Mouse (Mus musculus): ENCODE measurements around the gene Yy1. TPM values are rescaled to one million over a fixed set of nuclear protein-coding genes. Genes with fewer than 3 reads are reported as not detected.

Yy1 gene
- polyA plus RNA-seq, 3 experiments from 2014 or later: 16.4 to 18.6 (median 17.1) TPM

DNA sequence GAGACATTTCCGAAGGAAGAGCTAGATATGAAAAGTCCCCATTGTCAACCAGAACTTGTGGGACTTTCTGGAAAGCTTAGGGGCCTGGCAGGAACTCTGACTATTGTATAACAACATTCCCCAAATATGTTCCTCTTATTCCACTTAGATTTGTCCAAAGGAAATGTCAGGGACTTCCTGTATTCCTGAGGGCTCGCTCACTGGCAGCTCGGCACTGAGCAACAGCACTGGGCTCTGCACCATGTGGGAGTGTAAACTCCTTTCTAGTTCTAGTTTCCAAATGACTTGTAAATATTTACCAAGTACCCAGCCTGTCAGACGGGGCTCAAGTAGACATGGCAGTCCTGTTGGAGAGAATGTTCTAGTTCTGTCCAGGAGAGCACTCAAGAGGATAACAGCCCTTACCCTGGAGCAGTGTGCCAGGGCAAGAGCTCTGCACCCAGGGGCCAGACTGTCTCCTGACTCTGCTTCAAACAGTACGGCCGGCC, 72.3 kb downstream of the Yy1 start:
- ATAC-seq: no peak

DNA sequence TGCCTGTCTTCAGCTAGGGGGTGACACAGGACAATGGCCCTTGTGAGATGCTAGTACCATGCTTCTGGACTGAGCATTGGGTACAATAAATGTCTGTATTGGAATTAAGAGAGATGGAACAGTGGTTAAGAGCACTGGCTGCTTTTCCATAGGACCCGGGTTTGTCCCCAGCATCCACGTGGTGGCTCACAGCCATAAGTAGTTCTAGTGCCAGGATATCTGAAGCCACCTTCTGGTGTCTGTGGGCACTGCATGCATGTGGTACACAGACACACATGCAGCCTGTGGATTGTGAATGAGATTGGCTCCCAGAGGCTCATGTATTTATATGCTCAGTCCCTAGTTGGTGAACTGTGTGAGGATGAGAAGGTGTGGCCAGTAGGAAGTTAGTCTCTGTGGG, 76.8 kb downstream of the Yy1 start:
- ATAC-seq: no peak

Other genes starting within 250 kb of the Yy1 start
- gene Evl, start 238.3 kb upstream of the Yy1 start, polyA plus RNA-seq (2017; shearing (Covaris generic)): 100 to 1,000 TPM; 124 to 306 (median 304) TPM
- gene Degs2, start 90.7 kb upstream of the Yy1 start, polyA plus RNA-seq (2017; shearing (Covaris generic)): 1 to 10 TPM; 2.1 to 9.6 (median 8.8) TPM
- 1 to 10 TPM; 1.4 to 4.3 (median 3.5) TPM for gene Slc25a29, start 42.9 kb downstream of the Yy1 start, polyA plus RNA-seq (2017; shearing (Covaris generic))
- gene Slc25a47, start 43.1 kb downstream of the Yy1 start, polyA plus RNA-seq (2017; shearing (Covaris generic)): 1 to 10 TPM in 1 of 3 experiments, under 1 TPM in 2; 0.83 to 1.0 (median 0.99) TPM
- 10 to 100 TPM in 1 of 3 experiments, 1 to 10 TPM in 2; 3.4 to 14.4 (median 6.0) TPM for gene Wdr25, start 100.7 kb downstream of the Yy1 start, polyA plus RNA-seq (2017; shearing (Covaris generic))
- gene Wars, start 101.2 kb downstream of the Yy1 start, polyA plus RNA-seq (2017; shearing (Covaris generic)): 10 to 100 TPM; 47.8 to 53.4 (median 48.0) TPM

Measured in inflammation-experienced regulatory T-cells, adult 6 months (primary cell).